Mouse (Mus musculus) left cerebral cortex, postnatal 36 days (tissue): Measurements from ENCODE around the gene Galntl6. TPM values are rescaled to one million over a fixed set of nuclear protein-coding genes. Genes with fewer than 3 reads are reported as not detected.

Source experiments
- DNase-seq, 2 experiments: peaks; one replicate each; pipeline ENCODE4 v3.0.0; 2021 to 2022; ENCODE audit warnings: low spot score in 2 of 2, mixed read lengths in 1 of 2
- intact Hi-C: fragments of 180-260 bp; cut with DNase I; formaldehyde crosslinking; loops from one replicate; pipeline ENCODE4 v1.15.1; 2025
- total RNA-seq, 2 experiments: library from RNA; stranded (reverse); gene quantifications; 2 replicates each; pipeline ENCODE4 v1.2.3; 2021

Gene Galntl6
- total RNA-seq, 2 experiments from 2014 or later: 27.2 to 36.1 TPM

- no peak for DNase-seq
- intact Hi-C loops: no loop called here
Observed at GRCm38 (mm10) chr8:57741983-57742382, 1170.5 kb downstream of the Galntl6 start.

GRCm38 (mm10) chr8:57741309-57741708 is 1171.1 kb downstream of the Galntl6 start:
- intact Hi-C loops: no loop called here
- DNase-seq: no peak

- no peak for DNase-seq
- intact Hi-C loops: no loop called here
Observed at GRCm38 (mm10) chr8:57737281-57737680, 1175.2 kb downstream of the Galntl6 start.

DNA sequence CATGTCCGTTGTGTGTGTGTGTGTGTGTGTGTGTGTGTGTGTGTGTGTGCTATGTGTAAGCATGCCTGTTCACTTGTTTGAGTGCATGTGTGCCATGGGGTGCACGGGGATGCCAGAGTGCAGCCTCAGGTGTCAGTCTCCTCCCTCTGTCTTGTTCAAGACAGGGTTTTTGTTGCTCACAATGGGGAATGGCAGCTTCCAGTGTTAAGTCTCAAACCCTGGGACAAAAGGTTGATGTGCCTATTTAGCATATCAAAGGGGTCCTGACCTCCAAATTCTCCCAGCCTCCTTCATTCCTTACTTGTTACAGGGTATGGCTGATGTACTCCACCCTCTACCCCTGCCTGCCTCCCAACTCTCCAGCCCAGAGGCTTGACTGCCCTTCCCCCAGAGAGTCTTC is 1179.6 kb downstream of the Galntl6 start:
- intact Hi-C loops: no loop called here
- DNase-seq: no peak

GRCm38 (mm10) chr8:57731666-57732065 is 1180.8 kb downstream of the Galntl6 start:
- intact Hi-C loops: no loop called here
- DNase-seq: no peak

DNA sequence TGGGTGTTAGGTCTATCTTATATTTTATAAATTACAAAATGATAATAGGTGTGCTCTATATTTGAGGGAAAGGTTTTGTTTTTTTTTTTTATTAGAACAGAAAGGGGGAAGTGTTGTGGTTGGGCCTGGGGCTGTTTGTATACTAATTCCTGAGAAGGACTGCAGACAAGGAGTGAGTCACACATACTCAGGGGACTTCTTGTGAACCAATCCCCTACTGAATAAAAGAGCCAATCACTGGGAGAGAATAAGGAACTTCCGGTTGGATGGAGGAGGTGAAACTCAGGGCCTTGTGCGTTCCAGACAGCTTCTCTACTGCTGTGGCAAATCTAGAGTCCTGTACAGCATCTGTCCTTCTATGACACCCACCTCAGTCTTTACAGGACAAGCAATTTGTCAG is 1184.2 kb downstream of the Galntl6 start:
- DNase-seq: no peak
- intact Hi-C loops: no loop called here

- no peak for DNase-seq
- intact Hi-C loops: no loop called here
Observed at GRCm38 (mm10) chr8:57724843-57725627, 1187.4 kb downstream of the Galntl6 start.

Other genes with a start within 250 kb of the Galntl6 start
- 10 to 100 TPM; 10.2 to 11.9 TPM for gene BC030500, start 885 bp downstream of the Galntl6 start, total RNA-seq